In the genomic region with DNA sequence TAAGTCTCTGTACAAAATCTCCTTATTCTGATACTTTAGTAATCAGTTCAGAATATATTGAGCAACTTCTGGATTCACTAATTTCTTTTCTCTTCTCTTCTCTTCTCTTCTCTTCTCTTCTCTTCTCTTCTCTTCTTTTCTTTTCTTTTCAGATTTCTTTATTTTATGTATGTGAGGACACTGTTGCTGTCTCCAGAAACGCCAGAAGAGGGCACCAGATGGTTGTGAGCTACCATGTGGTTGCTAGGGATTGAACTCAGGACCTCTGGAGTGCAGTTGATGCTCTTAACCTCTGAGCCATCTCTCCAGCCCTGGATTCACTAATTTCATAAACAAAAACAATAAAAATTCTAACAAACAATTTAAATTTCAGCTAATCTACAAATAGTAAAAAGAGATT, we compare ENCODE assay signal across 10 mouse cellular contexts. TPM values are rescaled to one million over a fixed set of nuclear protein-coding genes. Genes with fewer than 3 reads are reported as not detected.
A peak's percentile ranks its signal among the peaks of the same experiment; 100 is the strongest.
DNase-seq lines count a peak whose midpoint lies in the region; ATAC-seq and TF ChIP-seq lines count a peak whose summit lies in the region.
"Had no signal": no experiment of that assay in that cellular context is flagged by ENCODE, and none has a peak within 500 bp of the region (broad histone marks: within the 10 kb centered on the region; RNA-seq: fewer than 3 reads in every experiment).

No protein-coding gene starts in this region.

- H3K27ac ChIP-seq in ES-Bruce4 (ENCODE audit: insufficient read depth, low read length): no peak overlapping the region
- H3K27ac ChIP-seq in neural tube, embryonic 11.5 days (ENCODE audit: low read depth, low read length): no peak overlapping the region
- H3K27ac ChIP-seq: neural tube, embryonic 13.5 days had no signal

- peak; percentile 29 to 64 for DNase-seq in heart, postnatal 14 days
- DNase-seq in heart, postnatal 25 days (ENCODE audit: low spot score): no peak
- DNase-seq in 3T3-L1 (ENCODE audit: low read depth, low spot score): peak; percentile 69
- DNase-seq in cerebellum, postnatal 10 days: peak; percentile 80 to 82
- peak; percentile 50 to 80 for DNase-seq in kidney, postnatal 36 days
- peak; percentile 30 for DNase-seq in neural tube, embryonic 11.5 days (ENCODE audit: low spot score)

- no peak overlapping the region for H3K9ac ChIP-seq in ES-Bruce4 (ENCODE audit: low read depth, poor library complexity, severe bottlenecking)
- no peak overlapping the region for H3K9ac ChIP-seq in neural tube, embryonic 11.5 days (ENCODE audit: low read length)
- H3K9ac ChIP-seq: neural tube, embryonic 13.5 days had no signal

- TF ChIP-seq EP300 in ES-Bruce4 (IDR thresholded peaks at IDR 0.05; ENCODE audit: insufficient read depth, low read depth, low read length): no peak

- no peaks in the 10 kb centered on the region for H3K9me3 ChIP-seq in ES-Bruce4 (replicated peaks; ENCODE audit: control insufficient read depth, insufficient read depth, low read length, poor library complexity, severe bottlenecking)
- H3K9me3 ChIP-seq in neural tube, embryonic 11.5 days (ENCODE audit: control insufficient read depth, low read length): no peaks in the 10 kb centered on the region
- H3K9me3 ChIP-seq: neural tube, embryonic 13.5 days had no signal

- TF ChIP-seq POLR2A in ES-Bruce4 (IDR thresholded peaks at IDR 0.05; ENCODE audit: insufficient read depth, low read length): no peak

- H3K4me3 ChIP-seq in ES-Bruce4 (ENCODE audit: low read depth, low read length): no peak overlapping the region
- H3K4me3 ChIP-seq in neural tube, embryonic 11.5 days (ENCODE audit: low read depth, low read length): no peak overlapping the region
- H3K4me3 ChIP-seq: neural tube, embryonic 13.5 days had no signal

- H3K4me2 ChIP-seq in neural tube, embryonic 11.5 days (ENCODE audit: low read depth): no peak overlapping the region
- H3K4me2 ChIP-seq: neural tube, embryonic 13.5 days had no signal

- intact Hi-C loops in heart, postnatal 14 days (cut with DNase I): loop anchor here (1.0 to 10.0 kb wide), 2 partner anchors 67 to 180 kb away; partner anchors contain the start of gene C1qtnf6
- intact Hi-C loops in heart, postnatal 25 days (cut with DNase I): loop anchor here (2.0 kb wide), 1 partner anchor 68 kb away; no protein-coding TSS in a partner anchor

- no peak for ATAC-seq in neural tube, embryonic 11.5 days (ENCODE audit: insufficient read depth, low FRiP score, low TSS enrichment)
- no peak for ATAC-seq in erythroid progenitor cell, adult 5-6 weeks (replicated peaks; ENCODE audit: low FRiP score, poor library complexity, severe bottlenecking)

- TF ChIP-seq CTCF in ES-Bruce4 (IDR thresholded peaks at IDR 0.05; ENCODE audit: low read depth, low read length): peak; percentile 48

- H3K27me3 ChIP-seq in ES-Bruce4 (ENCODE audit: control insufficient read depth, insufficient read depth, low read length, poor library complexity, severe bottlenecking): no peaks in the 10 kb centered on the region
- no peaks in the 10 kb centered on the region for H3K27me3 ChIP-seq in neural tube, embryonic 11.5 days (ENCODE audit: control insufficient read depth, insufficient read depth, low read length)
- H3K27me3 ChIP-seq: neural tube, embryonic 13.5 days had no signal

- WGBS in neural tube, embryonic 11.5 days: 0% methylated on average over 1 of the region's 1 CpGs

- H3K4me1 ChIP-seq in ES-Bruce4 (ENCODE audit: control insufficient read depth, insufficient read depth, low read length): no peaks in the 10 kb centered on the region
- no peaks in the 10 kb centered on the region for H3K4me1 ChIP-seq in neural tube, embryonic 11.5 days (ENCODE audit: control insufficient read depth, insufficient read depth, low read length)
- H3K4me1 ChIP-seq: neural tube, embryonic 13.5 days had no signal

- H3K36me3 ChIP-seq in ES-Bruce4 (ENCODE audit: control insufficient read depth, insufficient read depth, low read length, poor library complexity, severe bottlenecking): no peaks in the 10 kb centered on the region
- no peaks in the 10 kb centered on the region for H3K36me3 ChIP-seq in neural tube, embryonic 11.5 days (ENCODE audit: control insufficient read depth, insufficient read depth, low read length)
- H3K36me3 ChIP-seq: neural tube, embryonic 13.5 days had no signal

RNA-seq across cellular contexts. Expression of gene Csf2rb, which starts 29.4 kb away (rescaled TPM):
- 1 to 10 TPM; 2.2 to 3.1 TPM for total RNA-seq in heart, postnatal 14 days (2021)
- 1 to 10 TPM; 2.5 TPM for total RNA-seq in heart, postnatal 25 days (2021)
- 0.58 and 1.1 TPM in 2 replicates for polyA plus RNA-seq in ES-Bruce4 (2011; ENCODE audit: insufficient read depth, insufficient read length, low read depth, missing spikeins)
- polyA plus RNA-seq in neural tube, embryonic 11.5 days (2014; fragmentation: Nextera tagmentation; extraction: Ambion mirVana): 1.8 and 5.4 TPM in 2 replicates
- 12.6 and 18.0 TPM in 2 replicates for total RNA-seq in erythroid progenitor cell, adult 5-6 weeks (2015; ENCODE audit: low replicate concordance)
- 4.9 and 6.8 TPM in 2 replicates for total RNA-seq in erythroid progenitor cell, adult 5-6 weeks (2017; ENCODE audit: low replicate concordance)

RNA-seq across cellular contexts. Expression of gene Tex33, which starts 40.8 kb away (rescaled TPM):
- total RNA-seq in heart, postnatal 14 days (2021): not detected
- not detected for total RNA-seq in heart, postnatal 25 days (2021)
- not detected in 2 replicates for polyA plus RNA-seq in ES-Bruce4 (2011; ENCODE audit: insufficient read depth, insufficient read length, low read depth, missing spikeins)
- polyA plus RNA-seq in neural tube, embryonic 11.5 days (2014; fragmentation: Nextera tagmentation; extraction: Ambion mirVana): not detected in 2 replicates
- total RNA-seq in erythroid progenitor cell, adult 5-6 weeks (2015; ENCODE audit: low replicate concordance): not detected in 2 replicates
- not detected in 2 replicates for total RNA-seq in erythroid progenitor cell, adult 5-6 weeks (2017; ENCODE audit: low replicate concordance)
- total RNA-seq: layer of hippocampus, postnatal 36 days had no signal
- polyA plus RNA-seq: neural tube, embryonic 13.5 days had no signal

RNA-seq across cellular contexts. Expression of gene Csf2rb2, which starts 49.4 kb away (rescaled TPM):
- total RNA-seq in heart, postnatal 14 days (2021): 1 to 10 TPM in 1 of 2 experiments, under 1 TPM in 1; 0.76 to 1.7 TPM
- total RNA-seq in heart, postnatal 25 days (2021): 1 to 10 TPM in 1 of 2 experiments, under 1 TPM in 1; 0.89 to 1.4 TPM
- polyA plus RNA-seq in ES-Bruce4 (2011; ENCODE audit: insufficient read depth, insufficient read length, low read depth, missing spikeins): not detected in 2 replicates
- polyA plus RNA-seq in neural tube, embryonic 11.5 days (2014; fragmentation: Nextera tagmentation; extraction: Ambion mirVana): 0.37 and 0.70 TPM in 2 replicates
- total RNA-seq in erythroid progenitor cell, adult 5-6 weeks (2015; ENCODE audit: low replicate concordance): 1.1 and 5.0 TPM in 2 replicates
- 0.13 TPM in 1 of 2 replicates, not detected in the other for total RNA-seq in erythroid progenitor cell, adult 5-6 weeks (2017; ENCODE audit: low replicate concordance)

RNA-seq across cellular contexts. Expression of gene Tst, which starts 50.7 kb away (rescaled TPM):
- total RNA-seq in heart, postnatal 14 days (2021): 10 to 100 TPM; 11.2 to 13.7 TPM
- 10 to 100 TPM; 16.5 to 21.1 TPM for total RNA-seq in heart, postnatal 25 days (2021)
- polyA plus RNA-seq in ES-Bruce4 (2011; ENCODE audit: insufficient read depth, insufficient read length, low read depth, missing spikeins): 9.8 and 10.5 TPM in 2 replicates
- polyA plus RNA-seq in neural tube, embryonic 11.5 days (2014; fragmentation: Nextera tagmentation; extraction: Ambion mirVana): 7.5 and 7.8 TPM in 2 replicates
- total RNA-seq in erythroid progenitor cell, adult 5-6 weeks (2015; ENCODE audit: low replicate concordance): 29.3 and 42.2 TPM in 2 replicates
- total RNA-seq in erythroid progenitor cell, adult 5-6 weeks (2017; ENCODE audit: low replicate concordance): 15.8 and 20.8 TPM in 2 replicates

RNA-seq across cellular contexts. Expression of gene Mpst, which starts 51.3 kb away (rescaled TPM):
- 10 to 100 TPM; 28.1 to 31.0 TPM for total RNA-seq in heart, postnatal 14 days (2021)
- total RNA-seq in heart, postnatal 25 days (2021): 10 to 100 TPM; 39.1 to 39.6 TPM
- polyA plus RNA-seq in ES-Bruce4 (2011; ENCODE audit: insufficient read depth, insufficient read length, low read depth, missing spikeins): 15.4 and 18.4 TPM in 2 replicates
- polyA plus RNA-seq in neural tube, embryonic 11.5 days (2014; fragmentation: Nextera tagmentation; extraction: Ambion mirVana): 1.9 and 2.5 TPM in 2 replicates
- 32.8 and 35.2 TPM in 2 replicates for total RNA-seq in erythroid progenitor cell, adult 5-6 weeks (2015; ENCODE audit: low replicate concordance)
- 45.6 and 67.9 TPM in 2 replicates for total RNA-seq in erythroid progenitor cell, adult 5-6 weeks (2017; ENCODE audit: low replicate concordance)
